Mouse (Mus musculus) heart, embryonic 16.5 days (tissue): ENCODE data around the gene Tlx1. TPM values are rescaled to one million over a fixed set of nuclear protein-coding genes. Genes with fewer than 3 reads are reported as not detected.

Experiments
- ATAC-seq: fragments of 200-750 bp; cut with Nextera tagmentation; replicated peaks from 2 replicates; pipeline ENCODE4 v1.8.0; 2017; ENCODE audit warnings: moderate number of reproducible peaks; ENCODE audit not compliant: insufficient read depth, low FRiP score; ENCODE audit errors: extremely low read depth
- H3K27ac ChIP-seq: fragments of 300-500 bp; sonication (generic); 2 replicates; pipeline ENCODE4 v1.5.1; 2014; ENCODE audit warnings: mild to moderate bottlenecking, low read length, control low read depth, moderate library complexity
- H3K27me3 ChIP-seq: fragments of 300-500 bp; sonication (generic); 2 replicates; pipeline ENCODE4 v1.6.1; 2014; ENCODE audit warnings: low read length, mixed read lengths; ENCODE audit not compliant: control insufficient read depth, insufficient read depth
- H3K36me3 ChIP-seq: fragments of 300-500 bp; sonication (generic); 2 replicates; pipeline ENCODE4 v1.6.1; 2014; ENCODE audit not compliant: control insufficient read depth, insufficient read depth
- H3K4me1 ChIP-seq: fragments of 300-500 bp; sonication (generic); 2 replicates; pipeline ENCODE4 v1.6.1; 2014; ENCODE audit warnings: low read length, mixed read lengths; ENCODE audit not compliant: control insufficient read depth, insufficient read depth
- H3K4me2 ChIP-seq: fragments of 300-500 bp; sonication (generic); 2 replicates; pipeline ENCODE4 v1.6.1; 2014; ENCODE audit warnings: low read depth, mild to moderate bottlenecking, control low read depth, low read length
- H3K4me3 ChIP-seq: fragments of 300-500 bp; sonication (generic); 2 replicates; pipeline ENCODE4 v1.5.1; 2014; ENCODE audit warnings: mild to moderate bottlenecking, control low read depth, low read length
- H3K9ac ChIP-seq: fragments of 300-500 bp; sonication (generic); 2 replicates; pipeline ENCODE4 v1.6.1; 2014; ENCODE audit warnings: low read length, control low read depth
- H3K9me3 ChIP-seq: fragments of 300-500 bp; sonication (generic); replicated peaks from 2 replicates; pipeline ENCODE4 v1.6.1; 2016; ENCODE audit warnings: low read length; ENCODE audit not compliant: control insufficient read depth
- WGBS: fragments of 180-500 bp; shearing (Covaris S2); extraction: QIAGEN DNeasy Blood & Tissue Kit; methylation state at CpG from one replicate; pipeline ENCODE4 v1.1.7; 2014; 5-methylcytosine and 5-hydroxymethylcytosine counted together
- polyA plus RNA-seq: library from polyadenylated mRNA; unstranded; fragments of >200 nt; fragmentation: Nextera tagmentation; extraction: Ambion mirVana; gene quantifications from 2 replicates; pipeline ENCODE4 v1.2.1, GENCODE M21; 2015

Gene Tlx1
- polyA plus RNA-seq, 1 experiment from 2014 or later, result 0.28 TPM

GRCm38 (mm10) chr19:45155141-45155790, 4.8 kb downstream of the Tlx1 start:
- no peak overlapping the region for H3K4me2 ChIP-seq
- no peak overlapping the region for H3K4me3 ChIP-seq
- no peak for ATAC-seq
- H3K27me3 ChIP-seq, result peaks cover 96% of the 10 kb centered on the region
- no peaks in the 10 kb centered on the region for H3K9me3 ChIP-seq
- H3K4me1 ChIP-seq, result peaks cover 7% of the 10 kb centered on the region
- no peaks in the 10 kb centered on the region for H3K36me3 ChIP-seq
- no peak overlapping the region for H3K27ac ChIP-seq
- H3K9ac ChIP-seq, result no peak overlapping the region
- 6% methylated on average over 15 of the region's 15 CpGs for WGBS

DNA sequence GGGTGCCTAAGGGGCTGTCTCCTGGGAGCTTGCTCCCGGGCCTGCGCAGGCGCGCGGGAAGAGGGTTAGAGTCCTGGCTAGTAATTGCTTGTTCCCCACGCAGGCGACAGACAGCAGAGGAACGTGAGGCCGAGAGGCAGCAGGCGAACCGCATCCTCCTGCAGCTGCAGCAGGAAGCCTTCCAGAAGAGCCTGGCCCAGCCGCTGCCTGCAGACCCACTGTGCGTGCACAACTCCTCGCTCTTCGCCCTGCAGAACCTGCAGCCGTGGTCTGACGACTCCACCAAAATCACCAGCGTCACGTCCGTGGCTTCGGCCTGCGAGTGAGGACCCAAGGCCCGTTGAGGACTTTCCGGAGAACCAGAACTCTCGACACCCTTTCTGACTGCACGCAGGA, 5.3 kb downstream of the Tlx1 start:
- no peaks in the 10 kb centered on the region for H3K36me3 ChIP-seq
- no peak overlapping the region for H3K4me2 ChIP-seq
- H3K4me3 ChIP-seq, result no peak overlapping the region; the same call in 1 of the 2 replicates
- H3K9me3 ChIP-seq, result no peaks in the 10 kb centered on the region
- 7% methylated on average over 26 of the region's 26 CpGs for WGBS
- ATAC-seq, result no peak
- H3K27ac ChIP-seq, result no peak overlapping the region
- H3K4me1 ChIP-seq, result peaks cover 4% of the 10 kb centered on the region
- H3K27me3 ChIP-seq, result peaks cover 96% of the 10 kb centered on the region
- H3K9ac ChIP-seq, result no peak overlapping the region

DNA sequence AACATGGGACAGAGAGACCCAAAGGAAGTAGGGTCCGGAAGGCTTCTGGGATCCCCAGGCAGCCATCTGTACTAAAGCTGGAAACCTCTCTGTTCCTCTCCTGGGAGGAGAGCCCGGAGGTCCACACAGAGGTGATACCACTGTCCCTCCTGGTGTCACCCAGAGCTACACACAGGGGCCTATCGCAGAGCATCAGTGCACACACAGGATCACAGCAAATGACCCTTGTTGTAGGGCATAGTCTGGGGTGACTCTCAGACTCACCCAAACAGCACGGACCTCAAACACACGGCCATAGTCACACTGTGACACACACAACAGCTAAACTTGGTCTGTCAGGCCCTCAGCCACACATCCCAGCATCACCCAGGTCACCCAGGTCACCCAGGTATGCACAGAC, 5.9 kb downstream of the Tlx1 start:
- no peak overlapping the region for H3K9ac ChIP-seq
- no peaks in the 10 kb centered on the region for H3K36me3 ChIP-seq
- no peak for ATAC-seq
- no peak overlapping the region; the same call in 1 of the 2 replicates for H3K4me3 ChIP-seq
- H3K4me1 ChIP-seq, result peaks cover 4% of the 10 kb centered on the region; the same call in 1 of the 2 replicates
- 10% methylated on average over 5 of the region's 5 CpGs for WGBS
- no peak overlapping the region for H3K4me2 ChIP-seq
- no peak overlapping the region for H3K27ac ChIP-seq
- H3K9me3 ChIP-seq, result no peaks in the 10 kb centered on the region
- peaks cover 95% of the 10 kb centered on the region for H3K27me3 ChIP-seq

DNA sequence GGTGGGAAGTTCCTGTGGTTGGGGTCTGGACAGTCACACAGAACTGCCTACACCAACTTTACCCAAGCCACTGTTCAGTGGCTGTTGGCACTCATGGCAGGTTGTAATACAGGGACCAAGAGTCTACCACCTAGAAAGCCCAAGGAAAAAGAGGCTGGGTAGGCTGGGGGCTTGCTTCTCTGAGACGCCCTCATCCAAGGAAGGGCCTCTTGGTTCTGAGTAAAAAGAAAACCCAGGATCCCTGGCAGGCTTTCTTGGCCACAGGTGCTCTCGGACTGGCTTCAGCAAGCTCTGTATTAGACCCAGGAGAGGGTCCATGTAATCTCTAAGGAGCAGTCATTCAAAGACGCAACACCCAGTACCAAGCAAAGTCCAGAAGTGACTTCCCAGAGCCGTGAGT, 7.7 kb downstream of the Tlx1 start:
- Histone ChIP-seq H3K9me3 (no peaks in the 10 kb centered on the region), H3K4me3 (no peak overlapping the region), H3K36me3 (no peaks in the 10 kb centered on the region), H3K4me2 (no peak overlapping the region), H3K9ac (no peak overlapping the region), H3K27me3 (peaks cover 96% of the 10 kb centered on the region), H3K27ac (no peak overlapping the region), H3K4me1 (peaks cover 4% of the 10 kb centered on the region; the same call in 1 of the 2 replicates)
- ATAC-seq, result no peak
- WGBS, result 18% methylated on average over 4 of the region's 4 CpGs

GRCm38 (mm10) chr19:45158896-45159295, 8.4 kb downstream of the Tlx1 start:
- ATAC-seq, result no peak
- Histone ChIP-seq H3K9ac (no peak overlapping the region), H3K36me3 (no peaks in the 10 kb centered on the region), H3K9me3 (no peaks in the 10 kb centered on the region), H3K4me1 (peaks cover 4% of the 10 kb centered on the region; the same call in 1 of the 2 replicates), H3K27ac (no peak overlapping the region), H3K4me3 (no peak overlapping the region), H3K4me2 (no peak overlapping the region), H3K27me3 (peaks cover 96% of the 10 kb centered on the region)
- WGBS, result 3% methylated on average over 20 of the region's 20 CpGs

- no peak for ATAC-seq
- WGBS, result 16% methylated on average over 5 of the region's 5 CpGs
- no peak overlapping the region for H3K27ac ChIP-seq
Measured at GRCm38 (mm10) chr19:45159491-45159890, 9.0 kb downstream of the Tlx1 start.

GRCm38 (mm10) chr19:45159991-45160390, 9.5 kb downstream of the Tlx1 start:
- Histone ChIP-seq H3K9me3 (no peaks in the 10 kb centered on the region), H3K4me1 (peaks cover 4% of the 10 kb centered on the region; the same call in 1 of the 2 replicates), H3K4me2 (no peak overlapping the region), H3K27ac (no peak overlapping the region), H3K9ac (no peak overlapping the region), H3K36me3 (no peaks in the 10 kb centered on the region), H3K27me3 (peaks cover 97% of the 10 kb centered on the region), H3K4me3 (no peak overlapping the region)
- WGBS, result 8% methylated on average over 5 of the region's 5 CpGs
- no peak for ATAC-seq

More at GRCm38 (mm10) chr19:45159491-45159890, 9.0 kb downstream of the Tlx1 start:
- Histone ChIP-seq H3K9me3 (no peaks in the 10 kb centered on the region), H3K36me3 (no peaks in the 10 kb centered on the region), H3K9ac (no peak overlapping the region), H3K4me2 (no peak overlapping the region), H3K4me3 (no peak overlapping the region), H3K4me1 (peaks cover 4% of the 10 kb centered on the region; the same call in 1 of the 2 replicates), H3K27me3 (peaks cover 96% of the 10 kb centered on the region)

DNA sequence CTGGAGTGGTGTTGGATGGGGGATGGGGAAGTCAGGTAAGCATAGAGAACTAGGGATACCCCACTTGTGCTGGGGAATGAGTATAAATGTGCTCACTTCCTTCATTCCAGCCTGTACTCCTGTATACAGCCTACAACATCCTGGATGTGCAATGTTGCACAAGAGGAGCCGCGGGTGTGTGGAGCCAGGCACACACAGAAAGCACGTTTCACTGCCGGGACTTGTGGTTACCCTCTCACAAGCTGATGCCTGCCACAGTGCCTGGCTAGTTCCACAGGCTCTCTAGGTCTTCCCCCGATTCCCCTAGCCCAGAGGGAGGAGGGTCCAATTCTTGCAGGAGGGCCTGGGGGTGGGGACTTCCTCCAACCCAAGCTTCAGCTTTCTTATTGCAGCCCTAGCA, 10.0 kb downstream of the Tlx1 start:
- no peaks in the 10 kb centered on the region for H3K9me3 ChIP-seq
- H3K36me3 ChIP-seq, result no peaks in the 10 kb centered on the region
- H3K4me3 ChIP-seq, result peak overlapping the region; percentile 26

DNA sequence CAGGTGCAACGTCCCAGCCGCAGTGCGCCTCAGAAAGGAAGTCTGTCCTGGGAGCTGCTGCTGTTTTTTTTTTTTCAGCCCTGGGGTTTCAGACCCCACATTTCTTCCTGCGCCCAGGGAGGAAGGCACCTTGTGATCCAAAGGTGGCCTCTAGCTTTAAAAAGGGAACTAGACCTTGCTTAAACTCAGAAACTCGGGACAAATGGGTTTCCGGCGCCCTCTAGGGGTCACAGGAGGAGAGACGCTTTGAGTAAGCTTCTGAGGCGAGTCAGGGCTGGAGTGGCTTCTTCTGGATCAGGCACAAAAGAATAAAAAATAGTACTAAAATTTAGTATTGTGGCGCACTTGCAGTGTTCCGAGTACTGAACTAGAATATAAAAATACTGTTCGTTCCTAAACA, 10.6 kb downstream of the Tlx1 start:
- peak overlapping the region; percentile 36; the same call in 1 of the 2 replicates for H3K4me2 ChIP-seq
- no peak overlapping the region for H3K9ac ChIP-seq
- 2% methylated on average over 12 of the region's 12 CpGs for WGBS
- no peaks in the 10 kb centered on the region for H3K9me3 ChIP-seq
- peak overlapping the region; percentile 26 for H3K4me3 ChIP-seq
- H3K4me1 ChIP-seq, result peaks cover 4% of the 10 kb centered on the region; the same call in 1 of the 2 replicates
- H3K36me3 ChIP-seq, result no peaks in the 10 kb centered on the region
- ATAC-seq, result no peak
- H3K27me3 ChIP-seq, result peaks cover 95% of the 10 kb centered on the region
- H3K27ac ChIP-seq, result no peak overlapping the region

More for the DNA sequence above, 10.0 kb downstream of the Tlx1 start:
- Histone ChIP-seq H3K27ac (no peak overlapping the region), H3K9ac (no peak overlapping the region), H3K27me3 (peaks cover 97% of the 10 kb centered on the region), H3K4me2 (peak overlapping the region; percentile 36; the same call in 1 of the 2 replicates), H3K4me1 (peaks cover 4% of the 10 kb centered on the region; the same call in 1 of the 2 replicates)
- no peak for ATAC-seq
- WGBS, result 3% methylated on average over 5 of the region's 5 CpGs
